Mouse (Mus musculus) mouse embryonic stem cell (cell line): ENCODE data around the gene A430089I19Rik.
"Not testable (repeated sequence)": the region's sequence is repeated elsewhere in the genome, so short reads cannot be mapped to it uniquely, and the experiment has no call there.

Experiments used
- in situ Hi-C, 2 experiments: fragments of 300-500 bp; cut with MboI; formaldehyde crosslinking; loops; 1 replicate in 1 of 2; 3 replicates in 1 of 2; pipeline ENCODE4 v1.14.3; 2019 to 2020; ENCODE audit warnings: low sequenced_read_pairs in 2 of 2, low pct_unique_long_range_greater_than_20kb in 1 of 2, mixed read lengths in 1 of 2; ENCODE audit not compliant: unreplicated experiment in 1 of 2

Gene A430089I19Rik

GRCm38 (mm10) chr5:94306696-94307095, at the start of gene A430089I19Rik:
Gene A430089I19Rik, minus strand, starts transcription at chr5:94306796.
- in situ Hi-C loops: not testable (repeated sequence)

DNA sequence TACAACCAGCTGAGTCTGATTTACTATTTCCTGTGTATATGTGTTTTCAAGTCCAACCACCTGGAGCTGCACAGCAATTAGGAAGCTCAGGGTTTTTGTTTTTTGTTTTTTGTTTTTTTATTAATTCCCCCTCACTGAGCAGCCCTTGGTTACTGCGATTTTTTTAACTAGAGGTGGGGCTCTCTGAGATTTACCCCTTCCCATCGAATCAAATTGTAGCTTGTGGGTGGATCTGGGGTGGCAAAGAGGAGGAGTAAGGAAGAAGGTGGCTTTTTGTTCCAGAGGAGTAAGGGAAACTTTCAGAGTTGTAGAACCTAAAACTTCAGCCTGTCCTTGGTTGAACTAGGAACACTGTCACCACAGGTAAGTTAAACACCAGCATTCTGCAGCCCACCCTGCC, 32.9 kb upstream of the A430089I19Rik start, which contains the start of gene AA792892:
AA792892 (plus strand) TSS at position 301 of the 400 bp plus-strand sequence.
- in situ Hi-C loops: not testable (repeated sequence)

GRCm38 (mm10) chr5:94314135-94314534, 7.5 kb upstream of the A430089I19Rik start, which contains the start of gene Gm6502:
Gene Gm6502, plus strand, starts transcription at chr5:94314435.
- in situ Hi-C loops: not testable (repeated sequence)
